Mouse (Mus musculus) lung, adult 2 months (tissue): ENCODE results near the gene Ttll11. TPM values are rescaled to one million over a fixed set of nuclear protein-coding genes. Genes with fewer than 3 reads are reported as not detected.
A peak's percentile ranks its signal among the peaks of the same experiment; 100 is the strongest.

Experiments used
- DNase-seq: peaks from one replicate; pipeline ENCODE4 v3.0.0; 2022
- H3K4me1 ChIP-seq: fragments of 200-500 bp; 2 replicates; pipeline ENCODE4 v1.6.1; 2011; ENCODE audit warnings: low read length; ENCODE audit not compliant: control insufficient read depth, insufficient read depth
- H3K4me3 ChIP-seq: fragments of 200-500 bp; replicated peaks from 2 replicates; pipeline ENCODE3; 2011; ENCODE audit warnings: low read depth, mild to moderate bottlenecking, control low read depth, low read length; ENCODE audit errors: extremely low read depth
- CTCF ChIP-seq: fragments of 200-500 bp; IDR thresholded peaks from 2 replicates; pipeline ENCODE4 v1.5.1; 2011; ENCODE audit warnings: mild to moderate bottlenecking, low read length, control low read depth; ENCODE audit not compliant: insufficient read depth
- POLR2A ChIP-seq: fragments of 200-500 bp; IDR thresholded peaks from 2 replicates; pipeline ENCODE4 v1.6.1; 2011; ENCODE audit warnings: low read depth, mild to moderate bottlenecking, control low read depth, low read length, borderline replicate concordance; ENCODE audit errors: extremely low read depth
- WGBS: fragments of 180-500 bp; shearing (Covaris S2); methylation state at CpG from one replicate; pipeline ENCODE4 v1.1.7; 2018; 5-methylcytosine and 5-hydroxymethylcytosine counted together
- polyA plus RNA-seq: library from polyadenylated mRNA; depleted of rRNA; stranded (reverse); fragments of >200 nt; gene quantifications from 2 replicates; pipeline ENCODE4 v1.2.3, GENCODE M21; 2012

Gene Ttll11
- polyA plus RNA-seq, 1 experiment: 1.7 TPM

DNA sequence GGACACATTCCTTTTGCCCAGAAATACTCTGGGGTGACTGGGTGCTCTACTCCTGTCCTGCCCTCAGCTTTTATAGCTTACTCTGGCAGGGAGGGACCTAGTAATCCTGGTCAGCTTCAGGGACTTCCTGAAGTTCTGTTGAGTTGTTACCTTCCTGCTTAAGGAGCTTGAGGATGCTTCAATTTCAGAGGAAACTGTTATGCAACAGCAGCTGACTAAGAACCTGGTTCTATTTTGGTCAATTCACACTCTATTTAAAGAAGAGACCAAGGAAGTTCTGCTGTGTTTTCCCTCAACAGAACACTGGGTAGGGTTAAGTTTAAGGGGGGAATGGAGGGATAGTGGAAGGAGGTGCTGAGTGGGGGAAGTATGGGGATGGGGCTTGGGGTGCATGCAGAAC is 19.5 kb upstream of the Ttll11 start:
- Histone ChIP-seq H3K4me3 (no peak overlapping the region), H3K4me1 (no peaks in the 10 kb centered on the region)
- no peak for DNase-seq
- TF ChIP-seq CTCF (no peak), POLR2A (no peak)

GRCm38 (mm10) chr2:35998416-35998815 is 18.7 kb upstream of the Ttll11 start:
- DNase-seq: no peak
- H3K4me1 ChIP-seq: no peaks in the 10 kb centered on the region
- 89% methylated on average over 5 of the region's 5 CpGs for WGBS
- no peak overlapping the region for H3K4me3 ChIP-seq
- TF ChIP-seq POLR2A (no peak), CTCF (no peak)

GRCm38 (mm10) chr2:35996753-35997152 is 17.0 kb upstream of the Ttll11 start:
- Histone ChIP-seq H3K4me1 (no peaks in the 10 kb centered on the region), H3K4me3 (no peak overlapping the region)
- DNase-seq: no peak
- 70% methylated on average over 2 of the region's 2 CpGs for WGBS
- TF ChIP-seq CTCF: no peak

DNA sequence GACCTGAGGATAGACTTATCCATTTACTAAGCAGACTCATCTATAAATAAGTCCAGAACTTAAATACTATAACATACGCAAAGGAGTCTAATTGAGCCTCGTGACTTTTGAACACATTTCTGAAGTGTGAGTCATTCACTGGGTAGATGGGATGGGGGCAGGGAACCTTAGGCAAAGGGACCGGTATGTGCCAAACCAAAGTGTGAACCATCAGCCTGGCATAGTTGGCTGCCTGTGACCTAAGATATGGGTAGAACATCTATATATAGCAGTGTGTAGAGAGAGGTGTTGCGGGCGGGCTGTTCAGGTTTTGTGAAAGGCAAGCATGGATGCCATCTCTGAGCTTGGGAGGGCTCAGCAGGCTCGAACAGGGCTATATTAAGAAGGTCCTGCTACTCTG is 14.6 kb upstream of the Ttll11 start:
- WGBS: 63% methylated on average over 6 of the region's 6 CpGs
- TF ChIP-seq POLR2A (no peak), CTCF (no peak)

DNA sequence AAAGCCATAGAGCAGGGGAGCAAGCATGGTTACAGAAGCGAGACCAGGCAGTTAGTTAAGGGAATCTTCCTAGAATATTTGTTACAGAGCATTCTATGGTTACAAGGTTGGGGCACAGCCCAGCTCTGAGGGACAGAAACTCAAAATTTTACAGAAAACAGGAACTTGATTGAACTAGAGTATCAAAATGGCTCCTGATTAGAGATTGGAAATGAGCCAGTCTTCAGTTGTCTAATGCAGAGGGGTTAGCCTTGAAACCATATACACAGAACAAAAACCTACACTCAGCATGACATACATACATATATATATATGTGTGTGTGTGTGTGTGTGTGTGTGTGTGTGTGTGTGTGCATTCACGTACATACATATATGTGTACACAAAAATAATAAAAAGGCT is 13.8 kb upstream of the Ttll11 start:
- Histone ChIP-seq H3K4me1 (no peaks in the 10 kb centered on the region), H3K4me3 (no peak overlapping the region)
- WGBS: 78% methylated on average over 2 of the region's 2 CpGs
- no peak for DNase-seq
- no peak for TF ChIP-seq CTCF

More for the DNA sequence above, 14.6 kb upstream of the Ttll11 start:
- Histone ChIP-seq H3K4me1 (no peaks in the 10 kb centered on the region), H3K4me3 (no peak overlapping the region)
- no peak for DNase-seq

- 81% methylated on average over 3 of the region's 3 CpGs for WGBS
- Histone ChIP-seq H3K4me1 (no peaks in the 10 kb centered on the region), H3K4me3 (no peak overlapping the region)
- no peak for DNase-seq
- TF ChIP-seq POLR2A (no peak), CTCF (no peak)
These were observed 12.5 kb upstream of the Ttll11 start for GRCm38 (mm10) chr2:35992259-35992658.

- no peak overlapping the region for H3K4me3 ChIP-seq
- WGBS: 4% methylated on average over 7 of the region's 7 CpGs
- peak; percentile 74 for TF ChIP-seq CTCF
- no peak for TF ChIP-seq POLR2A
- DNase-seq: peak; percentile 62
- peaks cover 2% of the 10 kb centered on the region for H3K4me1 ChIP-seq
These were observed 4.2 kb upstream of the Ttll11 start for GRCm38 (mm10) chr2:35983869-35984268.

- TF ChIP-seq POLR2A (no peak), CTCF (no peak)
These were observed 2.2 kb upstream of the Ttll11 start for GRCm38 (mm10) chr2:35981872-35982271.

DNA sequence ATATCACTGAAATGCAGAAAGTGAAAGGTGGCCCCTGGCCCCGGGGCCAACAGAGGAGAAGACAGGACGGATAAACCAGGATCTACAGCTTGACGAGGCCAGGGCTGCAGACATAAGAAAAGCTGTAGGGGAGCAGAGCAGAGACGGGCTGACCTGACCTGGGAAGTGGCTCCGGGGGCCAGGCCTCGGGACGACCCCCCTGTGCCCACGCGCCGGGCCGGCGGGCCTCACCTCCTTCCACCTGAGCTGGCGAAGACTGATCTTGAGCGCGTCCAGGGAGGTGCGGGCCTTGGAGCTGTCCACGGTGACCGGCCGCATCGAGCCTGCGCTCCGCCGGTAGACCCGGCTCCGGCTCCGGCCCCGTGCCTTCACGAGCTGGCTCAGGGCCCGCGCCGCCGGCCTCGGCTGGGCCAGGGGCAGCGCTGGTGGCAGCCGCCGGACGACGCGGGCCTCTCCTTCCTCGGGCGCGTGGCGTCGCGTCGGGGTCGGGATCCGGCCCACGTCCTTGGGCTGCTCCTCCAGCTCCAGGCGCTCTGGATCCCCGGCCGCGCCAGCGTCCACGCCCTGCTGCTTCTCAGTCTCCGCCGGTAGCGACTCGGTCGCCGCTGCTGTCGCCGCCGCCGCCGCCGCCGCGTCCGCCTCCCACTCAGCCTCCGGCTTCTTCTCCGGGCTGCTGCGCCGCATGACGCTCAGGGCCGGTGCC is 621 bp downstream of the Ttll11 start:
- no peak for TF ChIP-seq POLR2A
- no peak for TF ChIP-seq CTCF

More at GRCm38 (mm10) chr2:35981872-35982271, 2.2 kb upstream of the Ttll11 start:
- Histone ChIP-seq H3K4me1 (peaks cover 9% of the 10 kb centered on the region), H3K4me3 (no peak overlapping the region)
- DNase-seq: no peak
- WGBS: 70% methylated on average over 3 of the region's 3 CpGs

GRCm38 (mm10) chr2:35978276-35978933 is 1.3 kb downstream of the Ttll11 start:
- H3K4me3 ChIP-seq: peak overlapping the region; percentile 63
- TF ChIP-seq POLR2A: no peak
- TF ChIP-seq CTCF: no peak
- WGBS: 12% methylated on average over 15 of the region's 15 CpGs
- H3K4me1 ChIP-seq: peaks cover 9% of the 10 kb centered on the region
- no peak for DNase-seq

More for the DNA sequence above, 621 bp downstream of the Ttll11 start:
- under 1% methylated on average over 75 of the region's 76 CpGs for WGBS
- Histone ChIP-seq H3K4me1 (peaks cover 9% of the 10 kb centered on the region), H3K4me3 (peak overlapping the region; percentile 63)
- peak; percentile 57 for DNase-seq
